ENCODE assay signal across 12 mouse cellular contexts in the genomic region with DNA sequence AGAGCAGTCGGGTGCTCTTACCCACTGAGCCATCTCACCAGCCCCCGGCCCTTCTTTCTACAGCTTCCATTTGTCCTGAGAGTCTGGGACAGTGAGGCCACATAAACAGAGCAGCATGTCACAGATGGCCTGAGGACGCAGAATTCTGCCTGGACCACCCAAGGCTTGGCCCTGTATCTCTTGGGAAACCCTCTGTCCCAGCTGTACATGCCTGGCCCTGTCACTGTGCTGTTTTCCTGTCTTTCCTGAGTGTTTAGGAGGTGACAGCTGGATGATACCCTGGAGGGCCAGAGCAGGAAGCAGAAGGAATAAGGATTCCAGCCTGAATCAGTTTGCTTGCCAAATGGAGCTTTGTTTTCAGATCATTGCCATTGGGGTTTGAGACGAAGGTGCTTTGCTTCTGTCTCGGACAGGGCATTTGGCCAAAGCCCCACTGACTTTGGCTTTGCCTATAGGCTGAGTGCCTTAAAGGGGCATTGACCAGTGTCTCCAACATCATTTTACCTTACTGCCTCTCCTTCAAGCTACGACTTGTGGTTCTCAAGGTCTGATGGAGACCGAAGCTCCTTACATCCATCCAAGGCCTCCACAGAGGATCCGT. TPM values are rescaled to one million over a fixed set of nuclear protein-coding genes. Genes with fewer than 3 reads are reported as not detected.
DNase-seq lines count a peak whose midpoint lies in the region; ATAC-seq lines count a peak whose summit lies in the region.
"Had no signal": no experiment of that assay in that cellular context is flagged by ENCODE, and none has a peak within 500 bp of the region (broad histone marks: within the 10 kb centered on the region; RNA-seq: fewer than 3 reads in every experiment).

No protein-coding gene starts in this region.

- H3K36me3 ChIP-seq in neural tube, embryonic 13.5 days = peaks cover 3% of the 10 kb centered on the region; the same call in 1 of the 2 replicates
- H3K36me3 ChIP-seq: embryonic facial prominence, embryonic 15.5 days had no signal

- no peak overlapping the region for H3K4me2 ChIP-seq in neural tube, embryonic 13.5 days
- H3K4me2 ChIP-seq: embryonic facial prominence, embryonic 15.5 days had no signal

- peak; percentile 54 to 66 for DNase-seq in cerebellum, postnatal 14 days
- DNase-seq in cerebellum, adult 11-12 months = no peak
- peak; percentile 75 for DNase-seq in kidney, postnatal 10 days
- DNase-seq in kidney, adult 9 months = no peak
- DNase-seq in neural tube, embryonic 10.5 days (ENCODE audit: extremely low spot score, low spot score) = no peak
- DNase-seq in frontal cortex, postnatal 10 days (ENCODE audit: low spot score in 2 of 2) = no peak
- DNase-seq in Muller cell, postnatal 12 days (ENCODE audit: inconsistent ontology term) = no peak
- DNase-seq: adrenal gland, postnatal 14 days; gastrocnemius, postnatal 25 days; thymus, adult 18-20 months had no signal

- H3K27ac ChIP-seq in neural tube, embryonic 13.5 days (replicated peaks) = peak overlapping the region; percentile 39; the same call in 1 of the 2 replicates
- H3K27ac ChIP-seq: embryonic facial prominence, embryonic 15.5 days had no signal

- peaks cover 78% of the 10 kb centered on the region for H3K4me1 ChIP-seq in neural tube, embryonic 13.5 days (replicated peaks)

- H3K9ac ChIP-seq in neural tube, embryonic 13.5 days = no peak overlapping the region
- H3K9ac ChIP-seq: embryonic facial prominence, embryonic 15.5 days had no signal

- no peak overlapping the region for H3K4me3 ChIP-seq in neural tube, embryonic 13.5 days
- H3K4me3 ChIP-seq: embryonic facial prominence, embryonic 15.5 days had no signal

- no peaks in the 10 kb centered on the region for H3K27me3 ChIP-seq in neural tube, embryonic 13.5 days
- H3K27me3 ChIP-seq: embryonic facial prominence, embryonic 15.5 days had no signal

- WGBS in neural tube, embryonic 13.5 days = 71% methylated on average over 8 of the region's 8 CpGs

- no peak for ATAC-seq in neural tube, embryonic 13.5 days (ENCODE audit: low read depth)

- H3K9me3 ChIP-seq in neural tube, embryonic 13.5 days = no peaks in the 10 kb centered on the region
- H3K9me3 ChIP-seq: embryonic facial prominence, embryonic 15.5 days had no signal

RNA-seq across cellular contexts. Expression of a gene that starts 54.2 kb away (rescaled TPM):
- polyA plus RNA-seq in neural tube, embryonic 13.5 days (2015; fragmentation: Nextera tagmentation; extraction: Ambion mirVana) = 106 and 115 TPM in 2 replicates

Comparison
In these comparisons a context has a peak if more than half of its experiments do, and no peak if none do; other contexts are left out.
1. DNase-seq: peak in cerebellum, postnatal 14 days (2 of 2) and kidney, postnatal 10 days (single experiment); none in cerebellum, adult 11-12 months (single experiment), kidney, adult 9 months (single experiment), neural tube, embryonic 10.5 days (single experiment), frontal cortex, postnatal 10 days (0 of 2) and Muller cell, postnatal 12 days (single experiment).